Mouse (Mus musculus) hindbrain, postnatal 0 days (tissue): ENCODE data around the gene Crygd. TPM values are rescaled to one million over a fixed set of nuclear protein-coding genes. Genes with fewer than 3 reads are reported as not detected.

ENCODE experiments used
- ATAC-seq: fragments of 200-750 bp; cut with Nextera tagmentation; 2 replicates; pipeline ENCODE4 v1.8.0; 2017; ENCODE audit warnings: mild to moderate bottlenecking, moderate TSS enrichment, moderate library complexity
- DNase-seq: peaks from one replicate; pipeline ENCODE4 v3.0.0-alpha.2; 2015; ENCODE audit warnings: low spot score
- H3K27ac ChIP-seq: fragments of 300-500 bp; sonication (generic); 2 replicates; pipeline ENCODE4 v1.5.1; 2014; ENCODE audit warnings: mild to moderate bottlenecking
- H3K27me3 ChIP-seq: fragments of 300-500 bp; sonication (generic); 2 replicates; pipeline ENCODE4 v1.6.1; 2014; ENCODE audit warnings: low read length, mixed read lengths; ENCODE audit not compliant: insufficient read depth
- H3K36me3 ChIP-seq: fragments of 300-500 bp; sonication (generic); 2 replicates; pipeline ENCODE4 v1.6.1; 2014; ENCODE audit warnings: low read length, mixed read lengths; ENCODE audit not compliant: insufficient read depth
- H3K4me1 ChIP-seq: fragments of 300-500 bp; sonication (generic); 2 replicates; pipeline ENCODE4 v1.6.1; 2014; ENCODE audit warnings: antibody characterized with exemption, low read length, mixed read lengths; ENCODE audit not compliant: insufficient read depth
- H3K4me2 ChIP-seq: fragments of 300-500 bp; sonication (generic); 2 replicates; pipeline ENCODE4 v1.6.1; 2014; ENCODE audit warnings: low read depth, mild to moderate bottlenecking, low read length, moderate library complexity, mixed read lengths
- H3K4me3 ChIP-seq: fragments of 300-500 bp; sonication (generic); 2 replicates; pipeline ENCODE4 v1.5.1; 2014; ENCODE audit warnings: low read length
- H3K9ac ChIP-seq: fragments of 300-500 bp; sonication (generic); replicated peaks from 2 replicates; pipeline ENCODE4 v1.6.1; 2014; ENCODE audit warnings: mild to moderate bottlenecking, low read length, moderate library complexity, mixed read lengths
- H3K9me3 ChIP-seq: fragments of 300-500 bp; sonication (generic); 2 replicates; pipeline ENCODE4 v1.6.1; 2016; ENCODE audit warnings: low read length, mixed read lengths
- CTCF ChIP-seq: IDR thresholded peaks from 2 replicates; pipeline ENCODE4 v1.5.1; 2016; ENCODE audit warnings: antibody characterized with exemption, control low read depth, low read depth
- WGBS: fragments of 180-500 bp; shearing (Covaris S2); extraction: QIAGEN DNeasy Blood & Tissue Kit; methylation state at CpG from one replicate; pipeline ENCODE4 v1.1.7; 2014; 5-methylcytosine and 5-hydroxymethylcytosine counted together
- polyA plus RNA-seq: library from polyadenylated mRNA; unstranded; fragments of >200 nt; fragmentation: Nextera tagmentation; extraction: Ambion mirVana; gene quantifications from 2 replicates; pipeline ENCODE4 v1.2.1, GENCODE M21; 2015
- total RNA-seq: library from RNA; depleted of rRNA; stranded (reverse); fragments of >200 nt; gene quantifications from 2 replicates; pipeline ENCODE4 v1.2.3, GENCODE M21; 2014; rRNA removed

Gene Crygd
- total and polyA plus RNA-seq, 2 experiments from 2014 or later: not detected

DNA sequence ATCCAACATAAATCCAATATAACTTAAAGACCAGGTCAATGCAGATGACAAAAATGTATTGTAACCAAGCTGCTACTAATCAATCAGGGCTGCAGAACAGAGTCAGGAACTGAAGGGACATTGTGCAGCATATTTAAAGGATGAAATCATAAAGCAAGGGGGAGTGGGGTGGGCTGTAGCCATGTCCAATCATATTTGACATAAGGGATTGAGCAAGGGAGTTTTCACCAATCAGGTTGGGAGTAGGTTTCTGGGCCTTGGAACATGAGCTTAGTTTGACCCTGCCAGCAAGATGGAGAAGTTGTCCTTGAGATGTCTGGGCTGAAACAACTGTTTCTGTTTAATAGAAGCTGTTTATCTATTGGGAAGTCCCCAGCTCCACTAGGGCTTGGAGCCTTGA is 30.6 kb downstream of the Crygd start, which contains the start of gene Akr1cl:
Akr1cl (minus strand) TSS at position 119 of the 400 bp plus-strand sequence.
- Histone ChIP-seq H3K27ac (no peak within 1 kb of the TSS), H3K9me3 (no peaks in the 10 kb centered on the region), H3K27me3 (no peaks in the 10 kb centered on the region), H3K4me1 (no peaks in the 10 kb centered on the region), H3K4me3 (no peak within 1 kb of the TSS), H3K4me2 (no peak within 1 kb of the TSS), H3K36me3 (no peaks in the 10 kb centered on the region), H3K9ac (no peak within 1 kb of the TSS)
- TF ChIP-seq CTCF: no peak
- no peak for ATAC-seq
- DNase-seq: no peak

DNA sequence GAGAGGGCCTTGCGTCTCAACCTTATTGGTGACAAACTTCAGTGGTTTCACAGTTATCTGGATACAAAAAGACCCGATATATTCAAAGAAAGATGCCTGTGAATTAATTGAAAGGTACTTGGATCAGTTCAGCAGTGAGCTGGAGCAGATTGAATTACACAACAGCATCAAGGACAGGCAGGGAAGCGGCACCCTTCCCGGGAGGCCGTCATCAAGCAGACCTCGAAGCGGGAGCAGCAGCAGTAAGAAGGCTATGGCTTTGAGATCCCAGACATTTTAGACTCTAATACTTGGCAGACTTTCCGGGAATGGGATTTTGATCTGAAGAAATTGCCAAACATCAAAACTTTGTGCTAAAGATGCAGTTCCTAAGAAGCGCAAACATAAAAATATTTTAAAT is 35.0 kb downstream of the Crygd start:
- Histone ChIP-seq H3K9me3 (no peaks in the 10 kb centered on the region), H3K4me2 (no peak overlapping the region), H3K9ac (no peak overlapping the region), H3K4me1 (no peaks in the 10 kb centered on the region), H3K27ac (no peak overlapping the region), H3K36me3 (no peaks in the 10 kb centered on the region), H3K27me3 (no peaks in the 10 kb centered on the region), H3K4me3 (no peak overlapping the region)
- no peak for ATAC-seq
- WGBS: 59% methylated on average over 9 of the region's 9 CpGs
- TF ChIP-seq CTCF: no peak
- DNase-seq: no peak

DNA sequence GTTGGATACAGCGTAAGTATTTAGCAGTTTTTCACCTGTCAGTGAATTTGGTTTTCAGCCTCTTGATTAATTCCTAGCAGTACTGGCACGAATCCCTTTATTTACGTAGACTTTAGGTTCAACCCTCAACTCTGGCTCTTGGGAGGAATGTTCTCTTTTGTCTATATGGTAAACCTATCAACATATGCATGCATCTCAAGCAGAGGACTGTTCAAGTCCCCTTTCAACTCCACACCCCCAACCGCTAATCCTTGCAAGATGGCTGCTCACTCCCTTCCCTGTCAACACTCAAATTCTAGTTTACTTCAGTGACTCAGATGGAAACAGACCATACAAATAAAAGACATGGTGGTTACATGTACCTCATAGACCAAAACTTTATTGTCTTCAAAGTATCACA is 50.5 kb downstream of the Crygd start:
- no peak overlapping the region for H3K4me2 ChIP-seq
- H3K4me3 ChIP-seq: no peak overlapping the region
- 84% methylated on average over 4 of the region's 4 CpGs for WGBS
- H3K4me1 ChIP-seq: no peaks in the 10 kb centered on the region
- no peak overlapping the region for H3K27ac ChIP-seq
- DNase-seq: no peak
- no peak overlapping the region for H3K9ac ChIP-seq
- H3K36me3 ChIP-seq: no peaks in the 10 kb centered on the region
- H3K9me3 ChIP-seq: no peaks in the 10 kb centered on the region
- ATAC-seq: no peak
- no peak for TF ChIP-seq CTCF
- no peaks in the 10 kb centered on the region for H3K27me3 ChIP-seq

Other genes starting within 250 kb of the Crygd start
- 12.4 and 22.4 TPM in 2 replicates for gene Plekhm3, start 106.6 kb downstream of the Crygd start, total RNA-seq
- 4.7 and 6.1 TPM in 2 replicates for gene Plekhm3, start 106.6 kb downstream of the Crygd start, polyA plus RNA-seq
- gene Akr1cl, start 30.7 kb downstream of the Crygd start, total RNA-seq: not detected in 2 replicates
- 0.10 and 0.13 TPM in 2 replicates for gene Akr1cl, start 30.7 kb downstream of the Crygd start, polyA plus RNA-seq
- gene Cryge, start 12.3 kb downstream of the Crygd start, total RNA-seq: 1.7 TPM in 1 of 2 replicates, not detected in the other
- gene Cryge, start 12.3 kb downstream of the Crygd start, polyA plus RNA-seq: not detected in 2 replicates
- gene Crygc, start 10.2 kb upstream of the Crygd start, total RNA-seq: not detected in 2 replicates
- gene Crygc, start 10.2 kb upstream of the Crygd start, polyA plus RNA-seq: not detected in 2 replicates
- not detected in 2 replicates for gene Crygb, start 18.8 kb upstream of the Crygd start, total RNA-seq
- 0.40 TPM in 1 of 2 replicates, not detected in the other for gene Crygb, start 18.8 kb upstream of the Crygd start, polyA plus RNA-seq
- 1.9 and 5.4 TPM in 2 replicates for gene Cryga, start 39.9 kb upstream of the Crygd start, total RNA-seq
- gene Cryga, start 39.9 kb upstream of the Crygd start, polyA plus RNA-seq: 1.2 TPM in 2 replicates
- 2.6 TPM in 1 of 2 replicates, not detected in the other for gene Gm28845, start 56.1 kb upstream of the Crygd start, total RNA-seq
- 0.64 and 0.74 TPM in 2 replicates for gene Gm28845, start 56.1 kb upstream of the Crygd start, polyA plus RNA-seq
- gene D630023F18Rik, start 59.8 kb upstream of the Crygd start, total RNA-seq: 4.8 and 5.0 TPM in 2 replicates
- gene D630023F18Rik, start 59.8 kb upstream of the Crygd start, polyA plus RNA-seq: 8.6 and 10.0 TPM in 2 replicates
- 201 and 210 TPM in 2 replicates for gene Idh1, start 123.0 kb upstream of the Crygd start, total RNA-seq
- 338 and 346 TPM in 2 replicates for gene Idh1, start 123.0 kb upstream of the Crygd start, polyA plus RNA-seq
- 23.4 and 28.2 TPM in 2 replicates for gene Pikfyve, start 123.2 kb upstream of the Crygd start, total RNA-seq
- gene Pikfyve, start 123.2 kb upstream of the Crygd start, polyA plus RNA-seq: 8.7 and 10.0 TPM in 2 replicates
- 0.79 and 3.0 TPM in 2 replicates for gene Pth2r, start 218.6 kb upstream of the Crygd start, total RNA-seq
- 1.8 and 1.9 TPM in 2 replicates for gene Pth2r, start 218.6 kb upstream of the Crygd start, polyA plus RNA-seq